Mouse (Mus musculus) brain, embryonic 14.5 days (tissue): ENCODE data around the gene Zfp984.
"Not testable (repeated sequence)": the region's sequence is repeated elsewhere in the genome, so short reads cannot be mapped to it uniquely, and the experiment has no call there.

Experiments used
- CTCF ChIP-seq: fragments of 200-500 bp; IDR thresholded peaks from 2 replicates; pipeline ENCODE4 v1.5.1; 2012; ENCODE audit warnings: inconsistent platforms, mild to moderate bottlenecking, moderate library complexity, borderline replicate concordance; ENCODE audit not compliant: insufficient read depth, insufficient read length; ENCODE audit errors: extremely low read depth
- POLR2A ChIP-seq: fragments of 200-500 bp; IDR thresholded peaks from 2 replicates; pipeline ENCODE4 v1.6.1; 2012; ENCODE audit warnings: mild to moderate bottlenecking, inconsistent platforms, borderline replicate concordance; ENCODE audit not compliant: poor library complexity, insufficient read depth, insufficient read length, severe bottlenecking; ENCODE audit errors: extremely low read depth

DNA sequence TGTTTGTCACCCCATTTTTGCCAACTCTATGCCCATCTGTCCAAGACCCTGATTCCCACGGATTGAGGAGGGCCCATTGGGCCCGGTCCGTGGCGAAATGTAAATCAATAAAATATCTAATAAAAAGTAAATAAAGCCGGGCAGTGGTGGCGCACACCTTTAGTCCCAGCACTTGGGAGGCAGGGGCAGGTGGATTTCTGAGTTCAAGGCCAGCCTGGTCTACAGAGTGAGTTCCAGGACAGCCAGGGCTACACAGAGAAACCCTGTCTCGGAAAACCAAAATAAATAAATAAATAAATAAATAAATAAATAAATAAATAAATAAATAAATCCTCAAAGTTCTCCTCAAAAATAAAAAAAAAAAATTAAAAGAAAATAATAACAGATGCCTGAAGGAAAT is 10.1 kb upstream of the Zfp984 start:
- not testable (repeated sequence) for TF ChIP-seq POLR2A, CTCF
